Mouse (Mus musculus) hindbrain, embryonic 11.5 days (tissue): ENCODE results near the gene Commd2. TPM values are rescaled to one million over a fixed set of nuclear protein-coding genes. Genes with fewer than 3 reads are reported as not detected.
A peak's percentile ranks its signal among the peaks of the same experiment; 100 is the strongest.

Experiments used
- ATAC-seq: fragments of 200-750 bp; cut with Nextera tagmentation; 2 replicates; pipeline ENCODE4 v1.8.0; 2017; ENCODE audit warnings: mild to moderate bottlenecking, moderate TSS enrichment, moderate library complexity; ENCODE audit not compliant: low FRiP score
- DNase-seq: peaks from one replicate; pipeline ENCODE4 v3.0.0-alpha.2; 2015; ENCODE audit warnings: low spot score
- H3K27ac ChIP-seq: fragments of 300-500 bp; sonication (generic); 2 replicates; pipeline ENCODE4 v1.5.1; 2014; ENCODE audit warnings: mild to moderate bottlenecking, low read depth, low read length
- H3K27me3 ChIP-seq: fragments of 300-500 bp; sonication (generic); 2 replicates; pipeline ENCODE4 v1.6.1; 2014; ENCODE audit warnings: mild to moderate bottlenecking, low read length, moderate library complexity, mixed read lengths; ENCODE audit not compliant: control insufficient read depth, insufficient read depth
- H3K36me3 ChIP-seq: fragments of 300-500 bp; sonication (generic); 2 replicates; pipeline ENCODE4 v1.6.1; 2014; ENCODE audit warnings: mild to moderate bottlenecking, low read length, moderate library complexity, mixed read lengths; ENCODE audit not compliant: control insufficient read depth, insufficient read depth
- H3K4me1 ChIP-seq: fragments of 300-500 bp; sonication (generic); replicated peaks from 2 replicates; pipeline ENCODE4 v1.6.1; 2014; ENCODE audit warnings: low read length, mixed read lengths; ENCODE audit not compliant: control insufficient read depth, insufficient read depth
- H3K4me2 ChIP-seq: fragments of 300-500 bp; sonication (generic); replicated peaks from 2 replicates; pipeline ENCODE4 v1.6.1; 2014; ENCODE audit warnings: mild to moderate bottlenecking, low read depth, low read length
- H3K4me3 ChIP-seq: fragments of 300-500 bp; sonication (generic); 2 replicates; pipeline ENCODE4 v1.5.1; 2014; ENCODE audit warnings: low read depth, low read length
- H3K9ac ChIP-seq: fragments of 300-500 bp; sonication (generic); 2 replicates; pipeline ENCODE4 v1.6.1; 2014; ENCODE audit warnings: low read depth, low read length
- H3K9me3 ChIP-seq: fragments of 300-500 bp; sonication (generic); 2 replicates; pipeline ENCODE4 v1.6.1; 2016; ENCODE audit warnings: low read length; ENCODE audit not compliant: control insufficient read depth
- WGBS: fragments of 180-500 bp; shearing (Covaris S2); extraction: QIAGEN DNeasy Blood & Tissue Kit; methylation state at CpG from one replicate; pipeline ENCODE4 v1.1.7; 2014; 5-methylcytosine and 5-hydroxymethylcytosine counted together
- polyA plus RNA-seq: library from polyadenylated mRNA; unstranded; fragments of >200 nt; fragmentation: Nextera tagmentation; extraction: Ambion mirVana; gene quantifications from 2 replicates; pipeline ENCODE4 v1.2.1, GENCODE M21; 2014

Gene Commd2
- polyA plus RNA-seq, 1 experiment from 2014 or later: 101 TPM

DNA sequence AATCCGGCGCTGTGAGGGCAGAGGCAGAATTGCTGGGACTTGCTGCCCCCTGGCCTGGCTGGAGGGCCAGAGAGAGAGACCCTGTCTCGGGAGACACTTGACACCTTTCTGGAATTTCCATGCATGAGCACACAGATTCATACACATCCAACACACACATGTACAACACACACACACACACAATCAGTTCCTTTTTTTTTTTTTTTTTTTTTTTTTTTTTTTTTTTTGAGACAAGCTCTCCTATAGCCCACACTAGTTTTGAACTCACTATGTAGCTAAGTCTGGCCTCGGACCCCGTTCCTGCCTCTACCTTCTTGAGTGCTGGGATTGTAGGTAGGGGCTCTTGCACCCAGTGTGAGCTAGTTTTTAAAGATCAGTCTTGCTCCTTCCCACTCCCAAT is 14.4 kb upstream of the Commd2 start:
- Histone ChIP-seq H3K27ac (no peak overlapping the region), H3K9ac (no peak overlapping the region), H3K36me3 (no peaks in the 10 kb centered on the region), H3K4me3 (no peak overlapping the region), H3K4me2 (no peak overlapping the region), H3K9me3 (no peaks in the 10 kb centered on the region), H3K27me3 (no peaks in the 10 kb centered on the region), H3K4me1 (no peaks in the 10 kb centered on the region)
- DNase-seq (no peak), ATAC-seq (no peak)
- 90% methylated on average over 5 of the region's 5 CpGs for WGBS

DNA sequence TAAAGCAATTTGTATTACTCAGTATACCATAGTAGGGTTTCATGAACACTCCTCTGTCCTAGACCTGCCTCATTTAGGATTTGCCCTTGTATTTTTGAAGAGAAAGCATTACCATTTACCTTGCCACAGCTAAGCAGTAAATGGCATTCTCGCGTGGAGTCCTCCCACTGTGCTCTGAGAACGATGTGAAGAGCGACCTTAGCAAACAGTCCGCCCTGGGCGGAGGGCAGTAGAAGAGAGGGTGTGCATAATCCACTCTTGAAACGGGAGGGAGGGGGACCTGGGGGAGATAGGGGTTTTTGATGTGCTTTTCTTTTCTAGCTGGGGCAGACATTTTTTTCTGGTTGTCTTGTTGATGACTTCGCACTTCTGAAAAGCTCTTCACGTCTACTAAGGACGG is 13.2 kb upstream of the Commd2 start:
- DNase-seq: no peak
- Histone ChIP-seq H3K27me3 (no peaks in the 10 kb centered on the region), H3K4me3 (no peak overlapping the region), H3K27ac (no peak overlapping the region), H3K4me2 (no peak overlapping the region), H3K4me1 (no peaks in the 10 kb centered on the region), H3K9ac (no peak overlapping the region), H3K36me3 (no peaks in the 10 kb centered on the region), H3K9me3 (no peaks in the 10 kb centered on the region)
- ATAC-seq: no peak
- WGBS: 78% methylated on average over 10 of the region's 10 CpGs

GRCm38 (mm10) chr3:57663731-57664130 is 12.2 kb upstream of the Commd2 start:
- Histone ChIP-seq H3K4me3 (no peak overlapping the region), H3K27ac (no peak overlapping the region), H3K4me1 (no peaks in the 10 kb centered on the region), H3K4me2 (no peak overlapping the region), H3K9ac (no peak overlapping the region), H3K9me3 (no peaks in the 10 kb centered on the region), H3K27me3 (no peaks in the 10 kb centered on the region), H3K36me3 (no peaks in the 10 kb centered on the region)
- no peak; the same call in 1 of the 2 replicates for ATAC-seq
- DNase-seq: peak; percentile 83
- 27% methylated on average over 6 of the region's 6 CpGs for WGBS

GRCm38 (mm10) chr3:57658608-57659007 is 7.1 kb upstream of the Commd2 start:
- 72% methylated on average over 6 of the region's 6 CpGs for WGBS
- H3K9ac ChIP-seq: no peak overlapping the region
- no peak overlapping the region for H3K4me3 ChIP-seq
- H3K36me3 ChIP-seq: no peaks in the 10 kb centered on the region
- no peaks in the 10 kb centered on the region for H3K9me3 ChIP-seq
- H3K27me3 ChIP-seq: no peaks in the 10 kb centered on the region
- H3K27ac ChIP-seq: no peak overlapping the region
- no peaks in the 10 kb centered on the region for H3K4me1 ChIP-seq
- DNase-seq (no peak), ATAC-seq (no peak)
- H3K4me2 ChIP-seq: no peak overlapping the region

DNA sequence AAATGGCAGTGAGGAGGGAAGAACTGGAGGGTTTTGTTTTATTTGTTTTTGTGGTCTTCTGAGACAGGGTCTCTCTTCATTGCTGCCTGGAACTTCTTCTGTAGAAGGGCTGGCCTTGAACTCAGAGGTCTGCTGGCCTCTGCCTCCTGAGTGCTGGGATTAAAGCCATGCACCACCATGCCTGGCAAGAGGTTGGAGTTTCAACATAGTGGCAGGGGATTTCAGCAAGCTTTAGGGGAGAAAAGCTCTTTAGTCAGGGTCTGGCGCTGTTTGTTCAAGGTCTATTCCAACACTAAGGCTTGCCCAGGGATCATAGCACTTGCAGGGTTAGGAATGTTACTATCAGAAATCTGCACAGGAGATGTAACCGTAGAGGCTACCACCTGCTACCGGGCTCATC is 2.1 kb upstream of the Commd2 start:
- no peaks in the 10 kb centered on the region for H3K4me1 ChIP-seq
- no peaks in the 10 kb centered on the region for H3K36me3 ChIP-seq
- no peak for ATAC-seq
- no peak for DNase-seq
- no peaks in the 10 kb centered on the region for H3K9me3 ChIP-seq
- H3K27ac ChIP-seq: no peak overlapping the region
- H3K4me2 ChIP-seq: no peak overlapping the region
- H3K9ac ChIP-seq: no peak overlapping the region
- no peak overlapping the region for H3K4me3 ChIP-seq
- 89% methylated on average over 3 of the region's 3 CpGs for WGBS
- no peaks in the 10 kb centered on the region for H3K27me3 ChIP-seq

GRCm38 (mm10) chr3:57652485-57652884 is 970 bp upstream of the Commd2 start:
- Histone ChIP-seq H3K36me3 (no peaks in the 10 kb centered on the region), H3K9me3 (no peaks in the 10 kb centered on the region), H3K27ac (no peak overlapping the region), H3K4me3 (no peak overlapping the region), H3K9ac (no peak overlapping the region), H3K4me2 (no peak overlapping the region), H3K27me3 (no peaks in the 10 kb centered on the region), H3K4me1 (no peaks in the 10 kb centered on the region)
- no peak for ATAC-seq
- 94% methylated on average over 3 of the region's 3 CpGs for WGBS
- DNase-seq: no peak

DNA sequence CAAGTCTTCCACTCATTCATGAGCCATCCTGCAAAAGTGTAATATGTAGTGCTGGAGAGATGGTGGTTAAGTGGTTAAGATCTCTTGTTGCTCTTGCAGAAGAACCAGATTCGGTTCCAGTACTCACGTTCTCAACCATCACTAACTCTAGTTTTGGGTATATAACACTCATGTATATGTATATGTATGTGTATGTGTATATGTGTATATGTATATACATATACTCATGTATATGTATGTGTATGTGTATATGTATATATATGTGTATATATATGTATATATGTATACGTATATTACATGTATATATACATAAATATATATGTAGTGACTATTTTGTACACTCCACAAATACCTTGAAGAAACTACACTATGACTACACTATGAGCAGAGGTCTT is 347 bp upstream of the Commd2 start:
- Histone ChIP-seq H3K4me2 (peak overlapping the region; percentile 39), H3K9me3 (no peaks in the 10 kb centered on the region), H3K36me3 (no peaks in the 10 kb centered on the region), H3K4me3 (peak overlapping the region; percentile 72), H3K27ac (no peak overlapping the region), H3K27me3 (no peaks in the 10 kb centered on the region), H3K4me1 (no peaks in the 10 kb centered on the region), H3K9ac (peak overlapping the region; percentile 75)
- WGBS: 76% methylated on average over 3 of the region's 3 CpGs
- ATAC-seq (peak; percentile 42), DNase-seq (no peak)

- ATAC-seq (no peak), DNase-seq (no peak)
- no peak overlapping the region for H3K4me3 ChIP-seq
- H3K4me1 ChIP-seq: no peaks in the 10 kb centered on the region
- no peak overlapping the region for H3K4me2 ChIP-seq
- H3K9ac ChIP-seq: no peak overlapping the region
- H3K27me3 ChIP-seq: no peaks in the 10 kb centered on the region
- WGBS: 92% methylated on average over 6 of the region's 6 CpGs
- no peak overlapping the region for H3K27ac ChIP-seq
- no peaks in the 10 kb centered on the region for H3K9me3 ChIP-seq
- H3K36me3 ChIP-seq: no peaks in the 10 kb centered on the region
These were observed 8.3 kb downstream of the Commd2 start for GRCm38 (mm10) chr3:57643191-57643590.

- Histone ChIP-seq H3K4me2 (no peak overlapping the region), H3K27me3 (no peaks in the 10 kb centered on the region), H3K27ac (no peak overlapping the region), H3K36me3 (no peaks in the 10 kb centered on the region), H3K9me3 (no peaks in the 10 kb centered on the region), H3K4me1 (no peaks in the 10 kb centered on the region), H3K9ac (no peak overlapping the region), H3K4me3 (no peak overlapping the region)
- ATAC-seq (no peak), DNase-seq (no peak)
- WGBS: 81% methylated on average over 6 of the region's 6 CpGs
These were observed 13.9 kb downstream of the Commd2 start for GRCm38 (mm10) chr3:57637596-57637995.
